Mouse (Mus musculus) heart, adult 2 months (tissue): Measurements from ENCODE around the gene Ipo4. TPM values are rescaled to one million over a fixed set of nuclear protein-coding genes. Genes with fewer than 3 reads are reported as not detected.

ENCODE experiments used
- DNase-seq, 2 experiments: peaks; one replicate each; pipeline ENCODE4 v3.0.0; 2021
- H3K27ac ChIP-seq: fragments of 200-600 bp; 2 replicates; pipeline ENCODE4 v1.8.1; 2022
- H3K27me3 ChIP-seq: fragments of 200-500 bp; 2 replicates; pipeline ENCODE4 v1.6.1; 2012; ENCODE audit warnings: mild to moderate bottlenecking, low read length, inconsistent platforms, mixed read lengths; ENCODE audit not compliant: control insufficient read depth, insufficient read depth
- H3K36me3 ChIP-seq: fragments of 200-500 bp; 2 replicates; pipeline ENCODE4 v1.6.1; 2012; ENCODE audit warnings: low read length, inconsistent platforms; ENCODE audit not compliant: control insufficient read depth, insufficient read depth
- H3K4me1 ChIP-seq: fragments of 200-500 bp; 2 replicates; pipeline ENCODE4 v1.6.1; 2011; ENCODE audit warnings: low read length; ENCODE audit not compliant: control insufficient read depth, insufficient read depth
- H3K4me3 ChIP-seq: fragments of 200-600 bp; 2 replicates; pipeline ENCODE4 v1.8.1; 2022
- H3K79me2 ChIP-seq: fragments of 200-500 bp; replicated peaks from 2 replicates; pipeline ENCODE4 v1.6.1; 2012; ENCODE audit warnings: mild to moderate bottlenecking, inconsistent platforms, low read length, moderate library complexity, mixed read lengths; ENCODE audit not compliant: control insufficient read depth, insufficient read depth
- H3K9ac ChIP-seq: fragments of 200-500 bp; 2 replicates; pipeline ENCODE4 v1.6.1; 2012; ENCODE audit warnings: low read depth, mild to moderate bottlenecking, control low read depth, inconsistent platforms, low read length, mixed read lengths
- CTCF ChIP-seq: fragments of 200-600 bp; IDR thresholded peaks from 2 replicates; pipeline ENCODE4 v1.8.1; 2022; ENCODE audit warnings: antibody characterized with exemption, mild to moderate bottlenecking, moderate library complexity
- EP300 ChIP-seq: fragments of 200-500 bp; IDR thresholded peaks from 2 replicates; pipeline ENCODE4 v1.6.1; 2011; ENCODE audit warnings: low read depth, low read length, control low read depth; ENCODE audit not compliant: insufficient read depth
- POLR2A ChIP-seq: fragments of 200-500 bp; IDR thresholded peaks from 2 replicates; pipeline ENCODE4 v1.6.1; 2011; ENCODE audit warnings: mild to moderate bottlenecking, low read depth, low read length, control low read depth; ENCODE audit not compliant: insufficient read depth
- WGBS: fragments of 180-500 bp; shearing (Covaris S2); methylation state at CpG from one replicate; pipeline ENCODE4 v1.1.7; 2018; 5-methylcytosine and 5-hydroxymethylcytosine counted together
- intact Hi-C: fragments of 180-260 bp; cut with DNase I; formaldehyde crosslinking; loops from one replicate; pipeline ENCODE4 v1.15.1; 2025
- polyA plus RNA-seq: library from polyadenylated mRNA; depleted of rRNA; stranded (reverse); fragments of >200 nt; gene quantifications from 2 replicates; pipeline ENCODE4 v1.2.3, GENCODE M21; 2012
- total RNA-seq, 2 experiments: library from RNA; stranded (reverse); gene quantifications; 2 replicates each; pipeline ENCODE4 v1.2.3; 2021

Ipo4 gene
- total and polyA plus RNA-seq, 3 experiments, result 51.3 to 68.2 (median 64.1) TPM

DNA sequence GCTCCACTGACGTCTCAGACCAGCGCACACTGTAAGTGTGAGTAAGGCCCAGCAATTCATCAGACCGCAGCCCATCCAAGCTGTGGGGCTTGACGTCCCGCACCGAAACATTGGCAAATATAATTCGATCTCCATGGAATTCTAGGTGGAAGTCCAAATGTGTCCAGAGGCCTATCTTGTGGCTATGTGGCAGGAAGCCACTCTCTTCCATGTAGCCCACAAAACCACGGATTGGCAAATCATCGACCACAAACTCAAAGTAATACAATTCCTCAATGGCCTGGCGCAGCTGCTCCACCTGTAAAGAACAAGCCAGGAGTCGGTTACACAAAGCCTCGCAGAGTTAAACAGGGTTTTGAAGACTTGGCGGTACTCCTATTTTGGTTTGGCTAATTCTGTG, 5.5 kb upstream of the Ipo4 start:
- Histone ChIP-seq H3K4me3 (no peak overlapping the region), H3K27ac (no peak overlapping the region), H3K79me2 (0 out of 2 replicates have a peak, but pooled peaks cover 2% of the 10 kb centered on the region), H3K36me3 (no peaks in the 10 kb centered on the region), H3K9ac (no peak overlapping the region), H3K27me3 (no peaks in the 10 kb centered on the region), H3K4me1 (peaks cover 5% of the 10 kb centered on the region)
- no peak for DNase-seq
- WGBS, result 96% methylated on average over 13 of the region's 13 CpGs
- intact Hi-C loops, result loop anchor here (5.0 kb wide), 1 partner anchor 81 kb away; the partner anchor contains the start of gene Rabggta
- TF ChIP-seq EP300 (no peak), CTCF (no peak), POLR2A (no peak)

DNA sequence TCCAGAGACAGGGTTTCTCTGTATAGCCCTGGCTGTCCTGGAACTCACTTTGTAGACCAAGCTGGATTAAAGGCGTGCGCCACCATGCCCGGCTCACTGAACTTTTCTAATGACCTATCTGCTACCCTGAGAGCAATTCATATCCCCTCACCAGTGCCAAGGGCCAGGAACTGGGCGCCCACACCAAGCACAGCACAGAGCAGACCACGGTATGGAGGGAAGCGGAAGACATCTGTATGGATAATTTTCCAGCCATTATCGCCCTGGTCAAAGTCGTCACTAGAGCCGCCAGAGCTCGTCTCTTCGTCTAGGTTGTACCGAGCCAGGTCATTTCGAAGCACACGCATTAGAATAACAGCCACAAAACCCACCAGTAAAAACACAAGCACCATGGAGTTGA, 5.1 kb upstream of the Ipo4 start:
- Histone ChIP-seq H3K9ac (no peak overlapping the region), H3K4me3 (no peak overlapping the region), H3K36me3 (peaks cover 2% of the 10 kb centered on the region; the same call in 1 of the 2 replicates), H3K79me2 (0 out of 2 replicates have a peak, but pooled peaks cover 2% of the 10 kb centered on the region), H3K27me3 (no peaks in the 10 kb centered on the region), H3K4me1 (peaks cover 5% of the 10 kb centered on the region), H3K27ac (no peak overlapping the region)
- TF ChIP-seq POLR2A (no peak), CTCF (no peak), EP300 (no peak)
- no peak for DNase-seq
- intact Hi-C loops, result loop anchor here (5.0 kb wide), 1 partner anchor 81 kb away; the partner anchor contains the start of gene Rabggta
- WGBS, result 95% methylated on average over 14 of the region's 14 CpGs

- intact Hi-C loops, result loop anchor here (2.0 to 5.0 kb wide), 2 partner anchors 35 to 43 kb away; partner anchors contain the start of genes Gmpr2, Nedd8 and Tinf2
- Histone ChIP-seq H3K27me3 (no peaks in the 10 kb centered on the region), H3K79me2 (0 out of 2 replicates have a peak, but pooled peaks cover 2% of the 10 kb centered on the region), H3K9ac (no peak within 1 kb of the TSS), H3K4me1 (peaks cover 3% of the 10 kb centered on the region), H3K27ac (no peak within 1 kb of the TSS), H3K4me3 (no peak within 1 kb of the TSS), H3K36me3 (peaks cover 2% of the 10 kb centered on the region; the same call in 1 of the 2 replicates)
- TF ChIP-seq POLR2A, result no peak
- TF ChIP-seq CTCF, result no peak
- no peak for TF ChIP-seq EP300
- WGBS, result 92% methylated on average over 9 of the region's 9 CpGs
- DNase-seq, result no peak
Observed at GRCm38 (mm10) chr14:55637795-55638194, 2.0 kb upstream of the Ipo4 start, which contains the start of gene Gm49378. Gene Gm49378, minus strand, starts transcription at chr14:55637895.

DNA sequence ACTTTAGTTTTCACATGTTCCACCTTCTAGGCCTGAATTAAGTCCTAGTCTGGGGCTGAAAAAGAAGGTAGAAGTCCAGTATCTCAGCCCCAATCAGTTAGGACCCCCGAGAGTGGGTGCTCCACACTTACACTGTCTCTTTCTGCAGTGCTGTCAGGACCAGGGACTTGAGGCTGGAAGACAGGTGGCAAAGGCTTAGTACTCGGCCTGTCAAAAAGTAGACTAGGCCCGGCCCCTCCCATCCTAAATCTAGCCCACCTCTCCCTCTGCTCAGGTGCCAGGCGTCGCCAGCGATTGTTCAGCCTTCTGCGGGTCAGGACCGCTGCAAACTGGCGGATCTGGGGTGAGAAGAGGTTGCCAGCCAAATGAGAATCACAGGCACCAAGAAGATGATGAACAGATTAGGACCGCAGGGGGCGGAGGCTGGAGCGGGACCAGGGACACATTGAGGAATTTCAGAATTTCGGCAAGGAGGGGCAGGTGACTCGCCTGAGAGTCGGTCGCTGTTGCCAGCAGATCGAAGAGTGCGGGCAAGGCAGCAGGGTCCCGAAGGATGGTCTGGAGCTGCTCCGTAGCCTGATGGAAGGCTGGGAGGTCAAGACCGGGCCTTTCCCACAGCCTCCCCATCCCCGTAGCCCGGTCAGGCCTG, 759 bp downstream of the Ipo4 start:
- no peaks in the 10 kb centered on the region for H3K79me2 ChIP-seq
- no peaks in the 10 kb centered on the region for H3K27me3 ChIP-seq
- H3K36me3 ChIP-seq, result peaks cover 2% of the 10 kb centered on the region; the same call in 1 of the 2 replicates
- H3K4me3 ChIP-seq, result peak overlapping the region; percentile 73
- peak in 1 of 2 experiments; percentile 54 for DNase-seq
- TF ChIP-seq CTCF (no peak), EP300 (no peak), POLR2A (no peak)
- H3K27ac ChIP-seq, result peak overlapping the region; percentile 81
- WGBS, result 4% methylated on average over 23 of the region's 23 CpGs
- intact Hi-C loops, result loop anchor here (5.0 kb wide), 1 partner anchor 37 kb away; the partner anchor contains the start of genes Gmpr2 and Nedd8
- H3K4me1 ChIP-seq, result no peaks in the 10 kb centered on the region
- H3K9ac ChIP-seq, result peak overlapping the region; percentile 80

DNA sequence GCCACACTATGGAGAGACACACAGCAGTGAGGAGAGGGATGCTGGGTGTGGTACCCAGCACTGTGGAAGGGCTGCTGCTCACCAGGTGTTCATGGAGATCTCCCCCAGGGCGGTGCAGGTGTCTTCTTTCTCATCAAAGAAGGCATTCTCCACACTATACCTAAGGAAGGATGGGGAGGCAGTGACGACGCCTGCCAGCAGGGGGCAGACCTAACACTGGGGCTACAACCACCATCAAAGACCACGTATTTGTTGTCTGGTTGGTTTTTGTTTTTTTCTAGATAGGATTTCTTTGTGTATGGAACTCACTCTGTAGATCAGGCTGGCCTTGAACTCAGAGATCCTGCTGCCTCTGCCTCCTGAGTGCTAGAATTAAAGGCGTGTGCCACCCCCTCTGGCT, 6.4 kb downstream of the Ipo4 start:
- Histone ChIP-seq H3K27me3 (no peaks in the 10 kb centered on the region), H3K4me1 (no peaks in the 10 kb centered on the region), H3K79me2 (no peaks in the 10 kb centered on the region), H3K4me3 (no peak overlapping the region), H3K36me3 (no peaks in the 10 kb centered on the region), H3K27ac (no peak overlapping the region), H3K9ac (no peak overlapping the region)
- WGBS, result 45% methylated on average over 5 of the region's 5 CpGs
- TF ChIP-seq POLR2A (no peak), EP300 (no peak; the same call in 1 of the 2 replicates), CTCF (peak; percentile 95)
- DNase-seq, result peak; percentile 40 to 77
- intact Hi-C loops, result loop anchor here (2.0 kb wide), 1 partner anchor 115 kb away; the partner anchor contains the start of genes Dhrs1 and Nop9
